Mouse (Mus musculus): ENCODE measurements at regions not wholly inside any gene's neighbourhood (a gene's known extent, or its start where the extent isn't known, plus 50 kb on each side); places are given as distances from the start of the nearest gene placed in this dataset.

GRCm38 (mm10) chr4:124135165-124135470, 217.3 kb upstream of the 4930535I16Rik start:
- H3K27ac ChIP-seq (ENCODE audit: control insufficient read depth, low read depth, low read length): no peak overlapping the region
- H3K9ac ChIP-seq (ENCODE audit: control insufficient read depth, low read depth, low read length, poor library complexity, severe bottlenecking): no peak overlapping the region
- no peaks in the 10 kb centered on the region for H3K36me3 ChIP-seq (ENCODE audit: control insufficient read depth in 1 of 2, insufficient read depth in 2 of 2, low read length in 2 of 2)
- H3K4me1 ChIP-seq (ENCODE audit: control insufficient read depth in 1 of 2, insufficient read depth in 2 of 2, low read length in 2 of 2): no peaks in the 10 kb centered on the region
- no peak overlapping the region for H3K4me3 ChIP-seq (ENCODE audit: control insufficient read depth in 1 of 2, insufficient read depth in 1 of 2, low read depth in 2 of 2, low read length in 2 of 2)
- no peaks in the 10 kb centered on the region for H3K27me3 ChIP-seq (ENCODE audit: control insufficient read depth in 1 of 2, insufficient read depth in 2 of 2, low read length in 2 of 2)
- TF ChIP-seq USF1 (IDR thresholded peaks at IDR 0.05; ENCODE audit: low read depth, low read length) (no peak), CHD2 (IDR thresholded peaks at IDR 0.05; ENCODE audit: low read length) (no peak), POLR2AphosphoS2 (IDR thresholded peaks at IDR 0.05; ENCODE audit: low read length) (no peak), BHLHE40 (IDR thresholded peaks at IDR 0.05; ENCODE audit: borderline replicate concordance, low read depth, low read length) (no peak), MXI1 (IDR thresholded peaks at IDR 0.05; ENCODE audit: low read depth, low read length) (no peak), ZC3H11A (IDR thresholded peaks at IDR 0.05; ENCODE audit: low read depth, low read length) (no peak), USF2 (IDR thresholded peaks at IDR 0.05; ENCODE audit: borderline replicate concordance in 1 of 2, insufficient read depth in 1 of 2, low read depth in 1 of 2, low read length in 2 of 2) (no peak), POLR2A (IDR thresholded peaks at IDR 0.05; ENCODE audit: control insufficient read depth in 1 of 2, insufficient read depth in 1 of 2, low read depth in 1 of 2, low read length in 2 of 2, poor library complexity in 1 of 2) (no peak), CTCF (IDR thresholded peaks at IDR 0.05 in 2 of 3, conservative IDR thresholded peaks at IDR 0.05 in 1 of 3; ENCODE audit: control insufficient read depth in 1 of 3, insufficient read depth in 1 of 3, low read depth in 2 of 3, low read length in 3 of 3, poor library complexity in 1 of 3, severe bottlenecking in 1 of 3) (no peak), KAT2A (conservative IDR thresholded peaks at IDR 0.05; ENCODE audit: low read depth, low read length) (no peak), TAL1 (IDR thresholded peaks at IDR 0.05; ENCODE audit: low read length) (no peak)
- no peak for DNase-seq (ENCODE audit: low read depth, low spot score)
- no peaks in the 10 kb centered on the region for H3K79me2 ChIP-seq (ENCODE audit: control insufficient read depth, insufficient read depth, low read length, poor library complexity)
- no peaks in the 10 kb centered on the region for H3K9me3 ChIP-seq (replicated peaks; ENCODE audit: insufficient read depth, low read length)

- Histone ChIP-seq H3K9me3 (replicated peaks; ENCODE audit: insufficient read depth, low read length) (no peaks in the 10 kb centered on the region), H3K27me3 (ENCODE audit: control insufficient read depth in 1 of 2, insufficient read depth in 2 of 2, low read length in 2 of 2) (no peaks in the 10 kb centered on the region), H3K9ac (ENCODE audit: control insufficient read depth, low read depth, low read length, poor library complexity, severe bottlenecking) (no peak overlapping the region), H3K4me3 (ENCODE audit: control insufficient read depth in 1 of 2, insufficient read depth in 1 of 2, low read depth in 2 of 2, low read length in 2 of 2) (no peak overlapping the region), H3K79me2 (ENCODE audit: control insufficient read depth, insufficient read depth, low read length, poor library complexity) (no peaks in the 10 kb centered on the region), H3K36me3 (ENCODE audit: control insufficient read depth in 1 of 2, insufficient read depth in 2 of 2, low read length in 2 of 2) (no peaks in the 10 kb centered on the region), H3K27ac (ENCODE audit: control insufficient read depth, low read depth, low read length) (no peak overlapping the region), H3K4me1 (ENCODE audit: control insufficient read depth in 1 of 2, insufficient read depth in 2 of 2, low read length in 2 of 2) (no peaks in the 10 kb centered on the region)
- TF ChIP-seq POLR2AphosphoS5 (IDR thresholded peaks at IDR 0.05; ENCODE audit: borderline replicate concordance, low read depth, low read length) (no peak), GABPA (IDR thresholded peaks at IDR 0.05; ENCODE audit: low read depth, low read length) (no peak), ZKSCAN1 (IDR thresholded peaks at IDR 0.05; ENCODE audit: low read depth, low read length) (no peak), ZC3H11A (IDR thresholded peaks at IDR 0.05; ENCODE audit: low read depth, low read length) (no peak), MAZ (IDR thresholded peaks at IDR 0.05; ENCODE audit: low read depth, low read length) (no peak), MAX (IDR thresholded peaks at IDR 0.05; ENCODE audit: low read length) (no peak), TCF12 (IDR thresholded peaks at IDR 0.05; ENCODE audit: low read depth, low read length) (no peak), KAT2A (conservative IDR thresholded peaks at IDR 0.05; ENCODE audit: low read depth, low read length) (no peak)
- DNase-seq (ENCODE audit: low read depth, low spot score): no peak
These were observed 216.7 kb upstream of the 4930535I16Rik start for GRCm38 (mm10) chr4:124134341-124135164.
